Mouse (Mus musculus) CH12.LX (cell line): Measurements from ENCODE around the gene Cinp. TPM values are rescaled to one million over a fixed set of nuclear protein-coding genes. Genes with fewer than 3 reads are reported as not detected.

ENCODE experiments used
- DNase-seq: peaks from one replicate; pipeline ENCODE4 v3.0.0-alpha.2; 2013; ENCODE audit errors: extremely low read depth
- H3K27ac ChIP-seq: 2 replicates; pipeline ENCODE4 v1.5.1; 2012; ENCODE audit warnings: low read depth, mild to moderate bottlenecking, control low read depth, moderate library complexity; ENCODE audit not compliant: insufficient read depth
- H3K27me3 ChIP-seq: replicated peaks from 2 replicates; pipeline ENCODE3; 2012; ENCODE audit warnings: inconsistent platforms
- H3K36me3 ChIP-seq, 2 experiments: replicated peaks in 1 of 2; 2 replicates each; pipeline versions ENCODE3 to v1.6.1; 2012; ENCODE audit warnings: inconsistent platforms in 1 of 2, low read length in 1 of 2, mild to moderate bottlenecking in 1 of 2, mixed read lengths in 1 of 2, moderate library complexity in 1 of 2; ENCODE audit not compliant: control insufficient read depth in 1 of 2, insufficient read depth in 1 of 2
- H3K4me1 ChIP-seq, 2 experiments: 2 replicates each; pipeline ENCODE4 v1.6.1; 2012; ENCODE audit warnings: inconsistent platforms in 1 of 2, moderate library complexity in 1 of 2; ENCODE audit not compliant: insufficient read depth in 2 of 2, control insufficient read depth in 1 of 2
- H3K4me2 ChIP-seq: 2 replicates; pipeline ENCODE4 v1.6.1; 2012; ENCODE audit warnings: low read depth, mild to moderate bottlenecking, control low read depth; ENCODE audit not compliant: poor library complexity, insufficient read depth, severe bottlenecking
- H3K4me3 ChIP-seq, 3 experiments: fragments of 150-350 bp in 1 of 3; sonication (generic) in 1 of 3; replicated peaks in 1 of 3; 2 replicates each; pipeline versions ENCODE3 to v1.5.1; 2011 to 2012; ENCODE audit warnings: low read depth in 2 of 3, low read length in 2 of 3, mild to moderate bottlenecking in 2 of 3, moderate library complexity in 2 of 3, control low read depth in 1 of 3, improper control_type of control experiment in 1 of 3, inconsistent platforms in 1 of 3, mixed read lengths in 1 of 3; ENCODE audit not compliant: poor library complexity in 1 of 3
- H3K79me2 ChIP-seq: replicated peaks from 2 replicates; pipeline ENCODE4 v1.6.1; 2012; ENCODE audit warnings: mild to moderate bottlenecking, moderate library complexity; ENCODE audit not compliant: control insufficient read depth, poor library complexity, insufficient read depth, severe bottlenecking; ENCODE audit errors: extremely low read depth
- H3K9ac ChIP-seq: 2 replicates; pipeline ENCODE4 v1.6.1; 2012; ENCODE audit warnings: low read depth, mild to moderate bottlenecking, control low read depth, moderate library complexity; ENCODE audit not compliant: insufficient read depth
- H3K9me3 ChIP-seq: replicated peaks from 2 replicates; pipeline ENCODE3; 2012; ENCODE audit warnings: low read length, inconsistent platforms, mixed read lengths
- CHD1 ChIP-seq: IDR thresholded peaks from 2 replicates; pipeline ENCODE4 v1.6.1; 2012; ENCODE audit warnings: low read depth, low read length, improper control_type of control experiment, inconsistent platforms
- ETS1 ChIP-seq: conservative IDR thresholded peaks from 2 replicates; pipeline ENCODE4 v1.6.1; 2012; ENCODE audit warnings: low read depth, mild to moderate bottlenecking, inconsistent platforms, low read length, improper control_type of control experiment, moderate library complexity
- GABPA ChIP-seq: IDR thresholded peaks from 2 replicates; pipeline ENCODE4 v1.6.1; 2012; ENCODE audit warnings: low read depth, low read length, improper control_type of control experiment, inconsistent platforms; ENCODE audit not compliant: insufficient replicate concordance
- MAX ChIP-seq: IDR thresholded peaks from 2 replicates; pipeline ENCODE4 v1.6.1; 2011; ENCODE audit warnings: low read length, improper control_type of control experiment
- MAZ ChIP-seq: IDR thresholded peaks from 2 replicates; pipeline ENCODE4 v1.6.1; 2012; ENCODE audit warnings: low read depth, mild to moderate bottlenecking, inconsistent platforms, low read length, improper control_type of control experiment, moderate library complexity
- MXI1 ChIP-seq: IDR thresholded peaks from 2 replicates; pipeline ENCODE4 v1.6.1; 2011; ENCODE audit warnings: mild to moderate bottlenecking, low read depth, low read length, improper control_type of control experiment
- MYC ChIP-seq: IDR thresholded peaks from 2 replicates; pipeline ENCODE4 v1.6.1; 2011; ENCODE audit warnings: low read depth, mild to moderate bottlenecking, improper control_type of control experiment, low read length
- NELFE ChIP-seq: IDR thresholded peaks from 2 replicates; pipeline ENCODE4 v1.6.1; 2011; ENCODE audit warnings: low read depth, low read length, improper control_type of control experiment
- RCOR1 ChIP-seq: conservative IDR thresholded peaks from 2 replicates; pipeline ENCODE4 v1.6.1; 2012; ENCODE audit warnings: low read depth, mild to moderate bottlenecking, inconsistent platforms, low read length, improper control_type of control experiment
- SMC3 ChIP-seq: IDR thresholded peaks from 2 replicates; pipeline ENCODE4 v1.6.1; 2011; ENCODE audit warnings: low read depth, low read length, improper control_type of control experiment
- TBP ChIP-seq: conservative IDR thresholded peaks from 2 replicates; pipeline ENCODE4 v1.6.1; 2011; ENCODE audit warnings: low read depth, low read length, improper control_type of control experiment
- USF1 ChIP-seq: IDR thresholded peaks from 2 replicates; pipeline ENCODE4 v1.6.1; 2014; ENCODE audit warnings: low read depth, mild to moderate bottlenecking, inconsistent platforms, low read length, improper control_type of control experiment
- ZKSCAN1 ChIP-seq: IDR thresholded peaks from 2 replicates; pipeline ENCODE4 v1.6.1; 2012; ENCODE audit warnings: low read depth, inconsistent platforms, low read length, improper control_type of control experiment, borderline replicate concordance
- ZNF384 ChIP-seq: IDR thresholded peaks from 2 replicates; pipeline ENCODE4 v1.6.1; 2012; ENCODE audit warnings: low read depth, low read length, improper control_type of control experiment, inconsistent platforms
- dilution Hi-C: fragments of 300-500 bp; cut with MboI; formaldehyde crosslinking; loops from 2 replicates; pipeline ENCODE4 v1.14.3; 2020; ENCODE audit warnings: low sequenced_read_pairs; ENCODE audit not compliant: extremely low pct_unique_long_range_greater_than_20kb, extremely low pct_ligation_motif_present
- in situ Hi-C: fragments of 300-500 bp; cut with MboI; formaldehyde crosslinking; loops from 3 replicates; pipeline ENCODE4 v1.14.3; 2019; ENCODE audit warnings: low sequenced_read_pairs, low pct_ligation_motif_present, low pct_unique_long_range_greater_than_20kb, mixed read lengths
- polyA plus RNA-seq: library from polyadenylated mRNA; unstranded; fragments of >175 nt; gene quantifications from 2 replicates; pipeline ENCODE4 v1.2.1, GENCODE M21; 2012; ENCODE audit warnings: low read depth; ENCODE audit not compliant: insufficient read length
- total RNA-seq, 2 experiments: library from RNA; depleted of rRNA; stranded (reverse); fragments of 300-350 nt in 1 of 2; fragments of >200 nt in 1 of 2; gene quantifications; 2 replicates each; pipeline ENCODE4 v1.2.3; 2012 to 2014

Cinp gene
- total and polyA plus RNA-seq, 3 experiments, result 114 to 164 (median 135) TPM

GRCm38 (mm10) chr12:110837192-110837841, 51.6 kb downstream of the Cinp start:
- 0 out of 2 replicates have a peak overlapping the region, but pooled peaks have one; percentile 4 for H3K4me2 ChIP-seq

GRCm38 (mm10) chr12:110836729-110837128, 52.2 kb downstream of the Cinp start:
- H3K79me2 ChIP-seq, result no peaks in the 10 kb centered on the region
- H3K4me3 ChIP-seq, result no peak overlapping the region
- H3K27me3 ChIP-seq, result peaks cover 10% of the 10 kb centered on the region
- H3K9me3 ChIP-seq, result no peaks in the 10 kb centered on the region
- H3K36me3 ChIP-seq, result no peaks in the 10 kb centered on the region
- no peak overlapping the region for H3K27ac ChIP-seq
- in situ Hi-C loops (no loop called here), dilution Hi-C loops (no loop called here)
- 0 out of 2 replicates have a peak overlapping the region, but pooled peaks have one; percentile 4 for H3K4me2 ChIP-seq
- TF ChIP-seq MAZ (no peak), SMC3 (no peak), RCOR1 (no peak), ETS1 (no peak), MAX (no peak), NELFE (no peak), GABPA (no peak), MXI1 (no peak)
- DNase-seq, result no peak
- peaks cover 0 to 25% of the 10 kb centered on the region in 2 experiments; a peak in 2 of 4 replicates for H3K4me1 ChIP-seq
- no peak overlapping the region for H3K9ac ChIP-seq

More at GRCm38 (mm10) chr12:110837192-110837841, 51.6 kb downstream of the Cinp start:
- H3K9ac ChIP-seq, result no peak overlapping the region
- H3K36me3 ChIP-seq, result no peaks in the 10 kb centered on the region
- no peak overlapping the region for H3K27ac ChIP-seq
- H3K79me2 ChIP-seq, result no peaks in the 10 kb centered on the region
- DNase-seq, result no peak
- dilution Hi-C loops, result no loop called here
- H3K4me3 ChIP-seq, result no peak overlapping the region
- no peak for TF ChIP-seq MXI1
- no peak for TF ChIP-seq GABPA
- TF ChIP-seq USF1, result no peak
- no peak for TF ChIP-seq ZNF384
- no peak for TF ChIP-seq CHD1
- TF ChIP-seq NELFE, result no peak
- TF ChIP-seq ZKSCAN1, result no peak
- TF ChIP-seq, all 38 proteins: peak for 0
- peaks cover 0 to 28% of the 10 kb centered on the region in 2 experiments; a peak in 2 of 4 replicates for H3K4me1 ChIP-seq
- in situ Hi-C loops, result no loop called here
- no peaks in the 10 kb centered on the region for H3K9me3 ChIP-seq
- H3K27me3 ChIP-seq, result peaks cover 10% of the 10 kb centered on the region

GRCm38 (mm10) chr12:110835182-110835581, 53.8 kb downstream of the Cinp start:
- DNase-seq, result no peak
- Histone ChIP-seq H3K27me3 (peaks cover 10% of the 10 kb centered on the region), H3K79me2 (no peaks in the 10 kb centered on the region), H3K4me3 (no peak overlapping the region), H3K9ac (no peak overlapping the region), H3K36me3 (no peaks in the 10 kb centered on the region), H3K4me1 (peaks cover 0 to 17% of the 10 kb centered on the region in 2 experiments; a peak in 2 of 4 replicates), H3K27ac (no peak overlapping the region), H3K4me2 (no peak overlapping the region), H3K9me3 (no peaks in the 10 kb centered on the region)
- TF ChIP-seq ZNF384 (no peak), MYC (no peak), TBP (peak; percentile 58; the same call in 1 of the 2 replicates), NELFE (no peak), ETS1 (no peak)
- dilution Hi-C loops (no loop called here), in situ Hi-C loops (no loop called here)
